Mouse (Mus musculus): ENCODE results near the gene Tor3a.

GRCm38 (mm10) chr1:156717751-156718285, 43.7 kb upstream of the Tor3a start:
- TF ChIP-seq CTCF (IDR thresholded peaks at IDR 0.05; ENCODE audit: low read depth, low read length) (no peak), POLR2A (IDR thresholded peaks at IDR 0.05; ENCODE audit: borderline replicate concordance, low read depth, low read length) (no peak)

All from bone marrow macrophage, adult 2 months (primary cell).